Mouse (Mus musculus) heart, embryonic 10.5 days (tissue): ENCODE measurements around the gene Paip2b. TPM values are rescaled to one million over a fixed set of nuclear protein-coding genes. Genes with fewer than 3 reads are reported as not detected.

Experiments used
- DNase-seq: peaks from one replicate; pipeline ENCODE4 v3.0.0-alpha.2; 2017; ENCODE audit warnings: low spot score
- H3K27ac ChIP-seq: fragments of 300-500 bp; sonication (generic); 2 replicates; pipeline ENCODE4 v1.5.1; 2016; ENCODE audit warnings: mild to moderate bottlenecking
- H3K27me3 ChIP-seq: fragments of 300-500 bp; sonication (generic); 2 replicates; pipeline ENCODE4 v1.6.1; 2016; ENCODE audit warnings: mild to moderate bottlenecking; ENCODE audit not compliant: poor library complexity, insufficient read depth, severe bottlenecking
- H3K36me3 ChIP-seq: fragments of 300-500 bp; sonication (generic); 2 replicates; pipeline ENCODE4 v1.6.1; 2016; ENCODE audit warnings: mild to moderate bottlenecking, moderate library complexity
- H3K4me1 ChIP-seq: fragments of 300-500 bp; sonication (generic); 2 replicates; pipeline ENCODE4 v1.6.1; 2016; ENCODE audit warnings: mild to moderate bottlenecking
- H3K4me3 ChIP-seq: fragments of 300-500 bp; sonication (generic); 2 replicates; pipeline ENCODE4 v1.5.1; 2016; ENCODE audit warnings: mild to moderate bottlenecking, moderate library complexity
- H3K9me3 ChIP-seq: fragments of 300-500 bp; sonication (generic); 2 replicates; pipeline ENCODE4 v1.6.1; 2016; ENCODE audit warnings: mild to moderate bottlenecking, moderate library complexity
- WGBS: fragments of 180-500 bp; shearing (Covaris S2); methylation state at CpG from one replicate; pipeline ENCODE4 v1.1.7; 2016; 5-methylcytosine and 5-hydroxymethylcytosine counted together
- polyA plus RNA-seq: library from polyadenylated mRNA; unstranded; fragments of >200 nt; fragmentation: Nextera tagmentation; extraction: Ambion mirVana; gene quantifications from 2 replicates; pipeline ENCODE4 v1.2.1, GENCODE M21; 2016

The Paip2b gene
- polyA plus RNA-seq, 1 experiment from 2014 or later, result 20.3 TPM

- peaks cover 81% of the 10 kb centered on the region for H3K27me3 ChIP-seq
- H3K27ac ChIP-seq, result 0 out of 2 replicates have a peak within 1 kb of the TSS, but pooled peaks have one; percentile 25
- 25% methylated on average over 6 of the region's 6 CpGs for WGBS
Observed at GRCm38 (mm10) chr6:83762344-83762743, 69.2 kb downstream of the Paip2b start, which contains the start of gene Ankrd53. Ankrd53 (plus strand) TSS chr6:83762644.

DNA sequence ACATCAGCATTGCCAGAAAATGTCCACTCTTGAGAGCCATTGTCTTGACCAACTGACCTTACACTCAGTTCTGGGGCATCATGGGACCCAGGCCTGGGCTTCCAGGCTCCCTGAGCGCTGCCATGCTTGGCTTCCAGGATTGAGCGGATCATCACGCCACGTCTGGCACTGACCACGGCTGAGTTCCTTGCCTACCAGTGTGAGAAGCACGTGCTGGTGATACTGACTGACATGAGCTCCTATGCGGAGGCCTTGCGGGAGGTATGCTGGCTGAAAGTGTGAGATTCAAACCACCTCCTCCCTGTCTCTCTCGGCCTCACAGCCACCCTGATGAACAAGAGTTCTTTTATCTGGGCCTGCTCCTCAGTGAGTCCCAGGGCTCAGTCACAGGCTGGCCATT is 75.5 kb downstream of the Paip2b start:
- Histone ChIP-seq H3K27me3 (peaks cover 99% of the 10 kb centered on the region), H3K9me3 (no peaks in the 10 kb centered on the region), H3K4me1 (peaks cover 8% of the 10 kb centered on the region; the same call in 1 of the 2 replicates), H3K4me3 (no peak overlapping the region), H3K36me3 (no peaks in the 10 kb centered on the region), H3K27ac (no peak overlapping the region)
- DNase-seq, result no peak
- 68% methylated on average over 9 of the region's 9 CpGs for WGBS

More at GRCm38 (mm10) chr6:83762344-83762743, 69.2 kb downstream of the Paip2b start, which contains the start of gene Ankrd53:
- Histone ChIP-seq H3K4me1 (peaks cover 31% of the 10 kb centered on the region), H3K4me3 (peak within 1 kb of the TSS; percentile 61), H3K9me3 (no peaks in the 10 kb centered on the region), H3K36me3 (no peaks in the 10 kb centered on the region)
- DNase-seq, result no peak

Other genes starting within 250 kb of the Paip2b start
- not detected in 2 replicates for gene Clec4f, start 175.6 kb downstream of the Paip2b start, polyA plus RNA-seq
- not detected in 2 replicates for gene Cd207, start 153.9 kb downstream of the Paip2b start, polyA plus RNA-seq
- gene Vax2, start 120.5 kb downstream of the Paip2b start, polyA plus RNA-seq, result not detected in 2 replicates
- gene Atp6v1b1, start 88.8 kb downstream of the Paip2b start, polyA plus RNA-seq, result not detected in 2 replicates
- 0.09 and 0.10 TPM in 2 replicates for gene Ankrd53, start 69.1 kb downstream of the Paip2b start, polyA plus RNA-seq
- gene Tex261, start 55.9 kb downstream of the Paip2b start, polyA plus RNA-seq, result 82.4 and 88.7 TPM in 2 replicates
- gene Nagk, start 36.8 kb downstream of the Paip2b start, polyA plus RNA-seq, result 44.1 and 49.4 TPM in 2 replicates
- gene Zfp638, start 35.4 kb upstream of the Paip2b start, polyA plus RNA-seq, result 44.7 and 51.8 TPM in 2 replicates
- gene Dysf, start 176.8 kb upstream of the Paip2b start, polyA plus RNA-seq, result 13.7 and 18.0 TPM in 2 replicates